Mouse (Mus musculus): ENCODE measurements at regions not wholly inside any gene's neighbourhood (a gene's known extent, or its start where the extent isn't known, plus 50 kb on each side); places are given as distances from the start of the nearest gene placed in this dataset.

GRCm38 (mm10) chr7:123559544-123559943 lies 59.3 kb upstream of the Zkscan2 start:
- TF ChIP-seq EP300 (IDR thresholded peaks at IDR 0.05) (no peak), CTCF (IDR thresholded peaks at IDR 0.05) (no peak)

Data from lung, postnatal 0 days (tissue).